Mouse (Mus musculus) left cerebral cortex, postnatal 10 days (tissue): ENCODE measurements around the gene Tmem45b. TPM values are rescaled to one million over a fixed set of nuclear protein-coding genes. Genes with fewer than 3 reads are reported as not detected.
"Not testable (repeated sequence)": the region's sequence is repeated elsewhere in the genome, so short reads cannot be mapped to it uniquely, and the experiment has no call there.

ENCODE experiments used
- DNase-seq, 2 experiments: peaks; one replicate each; pipeline ENCODE4 v3.0.0; 2021 to 2022; ENCODE audit warnings: low spot score in 2 of 2, mixed read lengths in 1 of 2; ENCODE audit errors: extremely low spot score in 1 of 2
- intact Hi-C: fragments of 180-260 bp; cut with DNase I; formaldehyde crosslinking; loops from one replicate; pipeline ENCODE4 v1.15.1; 2025
- total RNA-seq, 2 experiments: library from RNA; stranded (reverse); gene quantifications; 2 replicates each; pipeline ENCODE4 v1.2.3; 2021

Gene Tmem45b
- total RNA-seq = not detected

- no peak for DNase-seq
- intact Hi-C loops = no loop called here
Measured at GRCm38 (mm10) chr9:31463692-31464474, at the start of gene Tmem45b. Gene Tmem45b (minus strand): TSS chr9:31464462.

GRCm38 (mm10) chr9:31508189-31508588 is 43.9 kb upstream of the Tmem45b start:
- DNase-seq = no peak
- intact Hi-C loops = no loop called here

- DNase-seq, intact Hi-C loops: not testable (repeated sequence)
Measured at GRCm38 (mm10) chr9:31501221-31501620, 37.0 kb upstream of the Tmem45b start.

GRCm38 (mm10) chr9:31463190-31463589 is 1.1 kb downstream of the Tmem45b start:
- DNase-seq = no peak
- intact Hi-C loops = no loop called here

GRCm38 (mm10) chr9:31454356-31454755 is 9.9 kb downstream of the Tmem45b start:
- intact Hi-C loops = no loop called here
- no peak for DNase-seq

GRCm38 (mm10) chr9:31452166-31452565 is 12.1 kb downstream of the Tmem45b start:
- intact Hi-C loops = no loop called here
- DNase-seq = no peak

- intact Hi-C loops = no loop called here
- DNase-seq = no peak
Measured at GRCm38 (mm10) chr9:31449145-31449772, 15.0 kb downstream of the Tmem45b start.

- no peak for DNase-seq
- intact Hi-C loops = no loop called here
Measured at GRCm38 (mm10) chr9:31444236-31444635, 20.0 kb downstream of the Tmem45b start.

- intact Hi-C loops = no loop called here
- DNase-seq = no peak
Measured at GRCm38 (mm10) chr9:31441487-31441886, 22.8 kb downstream of the Tmem45b start.

- intact Hi-C loops = no loop called here
- no peak for DNase-seq
Measured at GRCm38 (mm10) chr9:31440366-31440765, 23.9 kb downstream of the Tmem45b start.

GRCm38 (mm10) chr9:31439341-31439740 is 24.9 kb downstream of the Tmem45b start:
- no peak for DNase-seq
- intact Hi-C loops = no loop called here

GRCm38 (mm10) chr9:31438834-31439233 is 25.4 kb downstream of the Tmem45b start:
- intact Hi-C loops = no loop called here
- DNase-seq = no peak

GRCm38 (mm10) chr9:31437861-31438260 is 26.4 kb downstream of the Tmem45b start:
- intact Hi-C loops = no loop called here
- no peak for DNase-seq

GRCm38 (mm10) chr9:31435415-31435814 is 28.8 kb downstream of the Tmem45b start:
- intact Hi-C loops = no loop called here
- no peak for DNase-seq

- intact Hi-C loops = no loop called here
Measured at GRCm38 (mm10) chr9:31433431-31433830, 30.8 kb downstream of the Tmem45b start.

GRCm38 (mm10) chr9:31432336-31432975 is 31.8 kb downstream of the Tmem45b start:
- DNase-seq = no peak
- intact Hi-C loops = no loop called here

More at GRCm38 (mm10) chr9:31433431-31433830, 30.8 kb downstream of the Tmem45b start:
- no peak for DNase-seq

GRCm38 (mm10) chr9:31431751-31432150 is 32.5 kb downstream of the Tmem45b start:
- no peak for DNase-seq
- intact Hi-C loops = no loop called here

- no peak for DNase-seq
- intact Hi-C loops = no loop called here
Measured at GRCm38 (mm10) chr9:31430011-31430410, 34.3 kb downstream of the Tmem45b start.

- DNase-seq = no peak
- intact Hi-C loops = no loop called here
Measured at GRCm38 (mm10) chr9:31428971-31429370, 35.3 kb downstream of the Tmem45b start.

- intact Hi-C loops = loop anchor here (5.0 kb wide), 1 partner anchor 120 kb away; no protein-coding TSS in a partner anchor
- no peak for DNase-seq
Measured at GRCm38 (mm10) chr9:31422143-31422542, 42.1 kb downstream of the Tmem45b start.
